Mouse (Mus musculus): ENCODE measurements around the gene Cyb5r4. TPM values are rescaled to one million over a fixed set of nuclear protein-coding genes. Genes with fewer than 3 reads are reported as not detected.
"Not testable (repeated sequence)": the region's sequence is repeated elsewhere in the genome, so short reads cannot be mapped to it uniquely, and the experiment has no call there.

The Cyb5r4 gene
- polyA plus RNA-seq, 1 experiment from 2014 or later, result 76.9 TPM

GRCm38 (mm10) chr9:87115456-87115931, 93.7 kb downstream of the Cyb5r4 start:
- H3K9me3 ChIP-seq, result no peaks in the 10 kb centered on the region
- H3K27ac ChIP-seq (replicated peaks), result peak overlapping the region; percentile 75
- H3K4me1 ChIP-seq, result peaks cover 3% of the 10 kb centered on the region; the same call in 1 of the 2 replicates
- 31% methylated on average over 6 of the region's 6 CpGs for WGBS
- no peaks in the 10 kb centered on the region for H3K36me3 ChIP-seq
- no peaks in the 10 kb centered on the region for H3K27me3 ChIP-seq
- no peak overlapping the region for H3K9ac ChIP-seq (replicated peaks)
- no peak overlapping the region for H3K4me3 ChIP-seq
- ATAC-seq (replicated peaks), result peak; percentile 90
- H3K4me2 ChIP-seq (replicated peaks), result no peak overlapping the region; the same call in 1 of the 2 replicates

GRCm38 (mm10) chr9:87115978-87116377, 94.2 kb downstream of the Cyb5r4 start:
- WGBS, result 91% methylated on average over 1 of the region's 1 CpGs
- no peak overlapping the region for H3K4me3 ChIP-seq
- ATAC-seq (replicated peaks), result no peak
- peaks cover 3% of the 10 kb centered on the region; the same call in 1 of the 2 replicates for H3K4me1 ChIP-seq
- H3K27ac ChIP-seq (replicated peaks), result peak overlapping the region; percentile 75
- H3K9ac ChIP-seq (replicated peaks), result no peak overlapping the region
- no peaks in the 10 kb centered on the region for H3K27me3 ChIP-seq
- H3K36me3 ChIP-seq, result no peaks in the 10 kb centered on the region
- H3K9me3 ChIP-seq, result no peaks in the 10 kb centered on the region
- no peak overlapping the region for H3K4me2 ChIP-seq (replicated peaks)

- ATAC-seq (replicated peaks), result no peak
- Histone ChIP-seq H3K4me1 (peaks cover 3% of the 10 kb centered on the region; the same call in 1 of the 2 replicates), H3K36me3 (no peaks in the 10 kb centered on the region), H3K4me2 (replicated peaks) (no peak overlapping the region), H3K4me3 (no peak overlapping the region), H3K27me3 (no peaks in the 10 kb centered on the region), H3K27ac (replicated peaks) (no peak overlapping the region), H3K9me3 (no peaks in the 10 kb centered on the region), H3K9ac (replicated peaks) (no peak overlapping the region)
- 71% methylated on average over 3 of the region's 3 CpGs for WGBS
These were observed 97.2 kb downstream of the Cyb5r4 start for GRCm38 (mm10) chr9:87118996-87119395.

- H3K9me3 ChIP-seq, result no peaks in the 10 kb centered on the region
- no peak overlapping the region for H3K9ac ChIP-seq (replicated peaks)
- ATAC-seq (replicated peaks), result no peak
- no peaks in the 10 kb centered on the region for H3K27me3 ChIP-seq
- no peak overlapping the region for H3K4me2 ChIP-seq (replicated peaks)
- WGBS, result 65% methylated on average over 9 of the region's 9 CpGs
- no peak overlapping the region for H3K27ac ChIP-seq (replicated peaks)
- no peaks in the 10 kb centered on the region for H3K4me1 ChIP-seq
- H3K4me3 ChIP-seq, result no peak overlapping the region
- H3K36me3 ChIP-seq, result no peaks in the 10 kb centered on the region
These were observed 100.2 kb downstream of the Cyb5r4 start for GRCm38 (mm10) chr9:87121956-87122493.

- not testable (repeated sequence) for H3K4me2 ChIP-seq (replicated peaks); H3K27ac ChIP-seq (replicated peaks); ATAC-seq (replicated peaks); H3K4me1 ChIP-seq; H3K36me3 ChIP-seq; H3K27me3 ChIP-seq; H3K9ac ChIP-seq (replicated peaks); H3K9me3 ChIP-seq; H3K4me3 ChIP-seq
- 84% methylated on average over 6 of the region's 6 CpGs for WGBS
These were observed 105.2 kb downstream of the Cyb5r4 start for GRCm38 (mm10) chr9:87127046-87127445.

Other genes starting within 250 kb of the Cyb5r4 start
- 98.4 and 101 TPM in 2 replicates for gene Snap91, start 141.4 kb upstream of the Cyb5r4 start, polyA plus RNA-seq (2015; fragmentation: Nextera tagmentation; extraction: Ambion mirVana)
- gene Ripply2, start 6.5 kb upstream of the Cyb5r4 start, polyA plus RNA-seq (2015; fragmentation: Nextera tagmentation; extraction: Ambion mirVana), result 5.8 and 6.8 TPM in 2 replicates
- 0.72 and 1.1 TPM in 2 replicates for gene Mrap2, start 122.3 kb downstream of the Cyb5r4 start, polyA plus RNA-seq (2015; fragmentation: Nextera tagmentation; extraction: Ambion mirVana)
- 7.1 and 7.7 TPM in 2 replicates for gene Cep162, start 233.5 kb downstream of the Cyb5r4 start, polyA plus RNA-seq (2015; fragmentation: Nextera tagmentation; extraction: Ambion mirVana)